Mouse (Mus musculus) Muller cell, postnatal 12 days (primary cell): ENCODE measurements around the gene Hoxa6.

Source experiments
- DNase-seq: peaks from one replicate; pipeline ENCODE4 v3.0.0-alpha.2; 2015; ENCODE audit errors: inconsistent ontology term

Hoxa6 gene

DNA sequence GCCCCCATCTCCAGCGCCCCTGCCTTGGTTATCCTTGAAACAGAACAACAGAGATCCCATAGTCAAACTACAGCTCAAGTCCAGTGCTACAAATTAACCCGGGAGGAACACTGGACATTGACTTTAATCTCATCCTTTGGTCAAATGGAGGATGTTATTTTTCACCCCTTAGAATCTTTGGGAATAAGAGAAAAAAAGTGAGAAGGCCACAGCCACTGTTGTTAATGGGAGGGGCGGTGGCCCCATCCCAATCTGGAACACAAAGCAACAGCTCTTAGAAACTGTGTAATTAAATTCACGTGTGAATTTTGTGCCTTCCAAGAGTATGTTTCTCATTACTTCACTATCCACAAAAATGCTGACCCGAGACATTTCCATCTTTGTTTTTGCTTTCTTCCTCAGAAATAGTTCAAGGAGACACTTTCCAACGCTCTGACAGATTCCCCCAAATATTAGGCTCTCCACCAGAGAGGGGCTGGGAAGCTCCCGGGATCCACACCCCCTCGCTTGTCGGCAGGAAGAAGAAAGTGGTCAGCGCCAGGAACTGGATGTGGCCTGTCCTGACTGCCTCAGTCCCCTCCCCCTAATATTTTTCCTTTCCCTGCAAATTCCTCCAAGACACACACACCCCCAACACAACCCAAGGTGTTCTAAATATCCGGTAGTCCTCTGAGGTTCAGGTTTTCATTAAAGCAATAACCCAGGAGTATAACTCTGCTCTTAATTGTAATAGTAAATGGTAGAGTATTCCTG, 19.1 kb upstream of the Hoxa6 start:
- DNase-seq = no peak

DNA sequence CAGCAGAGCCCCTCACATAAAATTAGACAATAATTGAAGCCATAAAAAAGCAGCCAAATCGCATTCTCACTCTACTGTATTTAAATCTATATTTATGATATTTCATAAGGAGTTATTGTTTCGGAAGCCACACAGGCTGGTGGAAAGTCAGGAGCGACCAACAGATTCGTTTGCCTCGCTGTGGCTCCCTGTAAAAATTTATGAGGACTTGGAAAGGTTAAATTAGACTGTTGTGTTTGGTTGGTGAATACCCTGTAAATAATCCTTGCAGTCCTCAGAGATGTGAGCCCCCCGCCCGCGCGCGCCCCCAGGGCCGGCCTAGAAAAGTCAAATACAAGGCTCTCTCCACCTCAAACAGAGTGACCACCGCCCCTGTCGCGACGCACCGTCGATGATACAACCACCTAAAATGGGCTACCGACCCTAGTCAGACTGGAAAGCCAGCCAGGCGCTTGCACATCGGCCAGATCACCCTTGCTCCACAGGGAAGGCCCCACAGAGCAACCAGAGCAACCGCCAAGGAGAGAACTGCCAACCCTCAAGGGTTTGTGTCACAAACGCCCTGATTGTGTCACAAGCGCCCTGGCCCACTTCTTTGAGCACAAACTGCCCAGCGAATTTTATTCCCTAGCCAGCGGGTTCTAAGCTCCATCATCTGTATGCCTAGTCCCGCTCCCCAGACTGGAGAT, 18.2 kb upstream of the Hoxa6 start:
- DNase-seq = no peak

DNA sequence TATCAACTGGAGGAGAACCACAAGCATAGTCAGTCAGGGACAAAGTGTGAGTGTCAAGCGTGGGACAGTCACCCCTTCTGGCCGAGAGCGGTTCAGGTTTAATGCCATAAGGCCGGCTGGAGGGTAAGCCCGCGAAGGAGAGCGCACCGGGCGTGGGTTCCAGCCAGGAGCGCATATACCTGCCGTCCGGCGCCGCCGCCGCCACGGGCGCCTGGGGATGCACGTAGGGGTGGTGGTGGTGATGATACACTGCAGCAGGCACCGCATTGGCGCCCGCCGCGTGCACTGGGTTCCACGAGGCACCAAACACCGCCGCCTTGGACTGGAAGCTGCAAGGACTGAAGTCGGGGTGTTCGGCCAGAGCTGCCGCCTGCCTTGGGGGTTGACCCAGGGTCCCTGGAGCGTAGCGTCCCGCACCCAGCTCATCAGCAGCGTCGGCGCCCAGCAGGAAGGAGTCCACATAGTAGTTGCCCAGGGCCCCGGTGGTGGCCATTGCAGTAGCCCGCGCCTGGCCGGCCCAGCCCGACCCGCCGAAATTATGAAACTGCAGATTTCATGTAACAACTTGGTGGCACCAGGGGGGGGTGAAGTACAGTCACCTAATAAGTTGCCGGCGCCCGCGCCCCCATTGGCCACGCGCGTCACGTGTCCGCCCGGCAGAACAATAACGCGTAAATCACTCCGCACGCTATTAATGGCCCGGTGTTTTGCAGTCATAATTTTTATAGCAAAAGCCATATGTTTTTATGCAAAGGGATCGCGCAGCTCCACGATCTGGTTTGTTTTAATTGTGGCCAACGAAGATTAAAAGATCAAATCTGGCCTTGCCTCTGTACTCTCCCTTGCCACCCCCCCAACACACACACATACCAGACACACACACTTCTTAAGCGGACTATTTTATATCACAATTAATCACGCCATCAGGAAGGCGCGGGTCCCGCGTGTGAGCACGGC, 17.4 kb upstream of the Hoxa6 start:
- no peak for DNase-seq

DNA sequence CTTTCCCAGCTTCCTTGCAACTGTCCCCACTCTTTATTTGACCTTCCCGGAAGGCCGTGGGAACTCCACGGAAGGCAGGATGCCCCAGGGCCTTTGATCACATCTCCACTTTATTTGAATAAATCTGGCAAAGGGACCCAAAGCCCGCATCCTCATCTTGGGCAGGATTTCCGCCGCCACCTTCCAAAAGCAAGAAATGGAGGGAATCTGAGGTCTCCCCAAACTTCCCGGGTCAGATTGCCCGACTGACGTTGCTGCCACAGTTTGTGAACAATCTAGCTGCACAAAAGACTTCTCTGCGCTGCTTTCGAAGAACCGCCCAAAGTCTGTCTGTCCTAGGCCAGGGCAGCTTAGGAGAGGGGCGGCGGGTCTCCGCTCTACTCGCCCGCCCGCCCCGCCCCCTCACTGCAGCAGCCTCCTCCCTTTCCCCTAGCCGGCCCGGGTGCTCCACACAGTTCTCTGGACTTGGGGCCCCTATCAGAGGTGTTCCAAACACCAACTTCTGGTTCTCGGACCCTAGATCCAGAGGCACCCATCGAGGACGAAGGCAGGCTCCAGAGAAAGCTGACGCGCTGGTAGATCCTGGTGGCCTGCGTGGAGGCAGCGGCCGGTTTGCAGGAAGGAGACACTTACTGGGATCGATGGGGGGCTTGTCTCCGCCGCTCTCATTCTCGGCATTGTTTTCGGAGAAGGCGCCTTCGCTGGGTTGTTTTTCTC, 16.5 kb upstream of the Hoxa6 start:
- DNase-seq = no peak

DNA sequence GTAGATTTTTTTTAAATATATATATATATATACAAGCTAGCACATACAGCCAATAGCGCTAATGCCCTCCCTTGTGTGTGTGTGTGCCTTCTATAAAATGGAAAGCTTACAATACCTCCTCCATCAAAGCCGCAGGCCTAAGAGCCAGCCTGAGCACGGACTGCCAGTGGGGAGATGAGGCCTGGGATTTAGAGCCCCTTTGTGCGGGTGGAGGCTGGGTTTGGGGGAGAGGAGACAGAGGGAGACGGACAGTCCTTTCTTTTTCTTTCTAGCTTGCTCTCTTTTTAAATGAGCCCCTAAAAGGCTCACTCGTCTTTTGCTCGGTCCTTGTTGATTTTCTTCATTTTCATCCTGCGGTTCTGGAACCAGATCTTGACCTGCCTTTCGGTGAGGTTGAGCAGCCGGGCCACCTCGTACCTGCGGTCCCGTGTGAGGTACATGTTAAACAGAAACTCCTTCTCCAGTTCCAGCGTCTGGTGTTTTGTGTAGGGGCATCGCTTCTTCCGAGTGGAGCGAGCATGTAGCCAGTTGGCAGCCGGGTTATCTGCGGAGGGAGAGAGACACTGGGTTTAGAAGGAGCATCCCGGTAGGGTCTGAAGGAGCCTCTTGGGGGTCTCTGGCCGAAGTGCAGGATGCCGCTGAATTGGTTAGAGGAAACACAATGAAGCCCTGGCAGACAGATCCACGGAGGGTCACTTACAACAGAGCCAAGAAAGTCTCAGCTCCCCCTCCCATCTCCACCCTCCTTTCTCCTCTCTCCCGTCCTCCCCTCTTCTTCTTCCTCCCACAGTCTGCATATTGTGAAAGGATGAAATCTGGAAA, 15.6 kb upstream of the Hoxa6 start:
- DNase-seq = no peak

DNA sequence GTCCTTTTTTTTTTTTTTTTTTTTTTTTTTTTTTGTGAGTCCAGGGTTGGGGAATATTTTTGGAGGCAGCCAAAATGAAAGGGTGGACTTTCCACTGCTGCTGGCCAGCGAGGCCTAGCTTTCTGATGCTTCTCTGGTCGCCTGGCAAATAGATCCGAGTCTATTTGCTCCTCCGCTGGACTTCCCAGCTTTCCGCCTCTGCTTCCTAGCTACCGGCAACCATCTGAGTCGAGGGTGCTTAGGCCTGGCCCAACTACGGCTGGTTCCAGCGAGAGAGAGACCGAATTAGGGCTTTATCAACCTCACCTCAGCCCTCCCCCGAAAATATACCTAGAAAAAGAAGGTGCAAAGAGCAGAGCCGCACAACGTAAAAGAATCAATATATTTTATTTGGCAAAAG, 14.2 kb upstream of the Hoxa6 start:
- no peak for DNase-seq

DNA sequence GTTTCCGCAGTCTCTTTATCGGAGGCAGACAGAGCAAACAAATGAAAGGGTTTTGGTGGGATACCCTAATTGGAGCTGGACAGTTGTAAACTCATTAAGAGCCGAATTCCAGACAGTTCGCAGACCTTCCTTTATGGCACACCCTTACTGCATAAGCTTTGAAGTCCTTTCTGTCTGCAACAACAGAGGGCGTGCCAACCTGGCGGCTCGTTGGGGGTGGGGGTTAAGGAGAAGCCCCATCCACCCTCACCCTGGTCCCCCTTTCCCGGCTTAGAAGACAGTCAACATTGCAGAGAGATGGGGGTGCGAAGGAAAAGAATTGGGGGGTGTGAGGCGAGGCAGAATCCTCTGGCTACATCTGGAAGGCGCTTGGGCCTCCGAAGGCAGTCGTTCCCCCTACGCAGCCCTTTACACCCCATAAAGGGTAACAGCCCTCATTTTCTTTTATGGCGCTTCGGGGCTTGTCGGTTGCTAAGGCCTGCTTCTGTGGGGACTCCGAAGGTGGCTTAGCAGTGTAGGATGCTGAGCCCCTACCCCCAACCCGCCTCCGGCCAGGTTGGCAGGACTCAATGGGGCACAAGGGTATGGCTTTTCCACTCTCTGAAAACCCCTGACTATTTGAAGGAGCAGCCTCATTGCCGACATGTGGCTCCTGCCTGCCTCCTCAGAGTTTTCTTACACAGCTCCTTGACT, 13.6 kb upstream of the Hoxa6 start:
- DNase-seq = no peak

DNA sequence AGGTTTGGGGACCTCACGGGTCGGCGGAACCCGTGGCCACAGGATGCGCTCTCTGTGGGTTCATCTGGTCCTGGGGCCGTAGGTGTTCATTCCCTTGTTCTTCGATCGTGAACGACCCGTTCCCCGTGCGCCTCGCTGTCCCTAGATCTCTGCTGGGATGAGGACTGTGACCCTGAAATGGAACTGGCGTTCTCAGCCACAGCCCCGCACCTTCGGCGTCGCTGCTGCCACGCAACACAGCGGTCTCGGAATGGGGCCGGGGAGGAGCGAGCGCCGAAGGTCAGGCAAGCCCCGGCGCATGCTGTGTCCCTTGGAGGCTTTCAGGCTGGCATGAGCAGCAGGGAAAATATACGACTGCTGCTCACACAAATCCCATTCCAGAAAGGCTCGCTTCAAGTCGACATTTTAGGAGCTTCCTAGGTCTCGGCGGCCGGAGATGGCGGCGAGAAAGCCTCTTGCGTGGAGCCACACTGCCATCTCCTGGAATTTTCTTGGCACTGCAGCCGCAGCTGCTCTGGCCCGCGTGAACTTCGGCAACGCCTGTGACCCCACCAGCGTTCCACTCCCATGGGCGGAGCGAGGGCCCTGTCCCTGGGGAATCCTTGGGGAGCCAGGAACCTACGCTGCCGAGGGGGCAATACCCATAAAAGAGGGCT, 12.9 kb upstream of the Hoxa6 start, which contains the start of gene Hoxa7:
Gene Hoxa7, minus strand, starts transcription at position 518 of the 656 bp plus-strand sequence.
- peak; percentile 67 for DNase-seq

DNA sequence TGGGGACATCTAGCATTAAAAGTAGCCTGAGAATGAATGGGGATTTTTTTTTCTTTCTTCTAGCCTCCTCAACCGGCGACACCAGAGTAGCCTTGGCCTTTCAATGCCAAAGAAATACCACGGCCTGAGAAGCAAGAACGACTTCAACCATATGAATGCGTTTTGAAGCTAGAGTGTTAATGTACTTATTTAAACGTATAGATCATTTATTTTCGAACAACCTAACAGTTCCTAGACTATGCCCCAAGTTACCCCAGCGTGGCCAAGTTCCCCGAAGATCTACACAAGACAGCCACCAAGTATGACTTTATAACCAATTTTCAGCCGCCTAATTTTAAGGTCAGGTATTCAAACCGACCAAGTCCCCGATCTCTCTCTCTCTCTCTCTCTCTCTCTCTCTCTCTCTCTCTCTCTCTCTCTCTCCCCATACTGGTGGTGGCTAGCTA, 12.4 kb upstream of the Hoxa6 start:
- no peak for DNase-seq

DNA sequence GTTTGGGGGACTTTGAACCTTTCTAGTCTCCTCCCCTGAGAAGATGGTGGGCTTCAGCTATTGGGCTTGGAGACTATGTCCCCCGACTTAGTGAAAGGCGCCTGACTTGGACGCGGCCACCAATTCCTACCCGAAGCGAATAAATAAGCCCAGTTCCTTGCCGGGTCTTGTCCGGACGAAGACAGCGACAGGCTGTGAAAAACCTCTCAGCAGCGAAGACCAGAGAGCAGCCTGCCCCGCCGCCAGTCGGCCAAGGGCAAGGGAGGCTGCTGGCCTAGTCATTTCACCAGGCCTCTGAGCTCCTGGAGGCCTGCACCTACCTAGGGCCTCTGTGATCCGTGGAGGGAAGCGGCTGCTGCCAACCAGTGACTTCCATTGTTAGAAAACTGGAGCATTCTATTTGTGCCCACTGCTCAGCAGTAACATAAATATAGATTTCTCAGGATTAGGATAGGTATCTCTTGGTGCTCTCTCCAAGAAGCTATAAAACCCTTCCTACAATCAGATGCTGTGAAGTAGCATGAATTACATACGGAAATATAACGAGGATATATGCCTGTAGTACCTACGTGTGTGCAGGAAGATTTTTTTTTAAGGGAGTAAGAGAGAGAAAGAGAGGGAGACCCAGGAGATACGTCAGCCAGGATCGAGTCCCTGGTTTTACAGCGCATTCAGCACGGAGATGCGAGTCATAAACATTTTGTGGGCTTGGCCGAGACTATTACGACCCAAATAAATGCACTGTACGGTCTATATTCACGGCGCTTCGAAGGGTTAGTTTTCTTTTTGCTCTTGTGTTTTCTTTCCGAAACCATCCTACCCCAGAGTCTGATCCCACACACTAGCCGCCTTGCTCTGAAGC, 11.7 kb upstream of the Hoxa6 start:
- DNase-seq = no peak

DNA sequence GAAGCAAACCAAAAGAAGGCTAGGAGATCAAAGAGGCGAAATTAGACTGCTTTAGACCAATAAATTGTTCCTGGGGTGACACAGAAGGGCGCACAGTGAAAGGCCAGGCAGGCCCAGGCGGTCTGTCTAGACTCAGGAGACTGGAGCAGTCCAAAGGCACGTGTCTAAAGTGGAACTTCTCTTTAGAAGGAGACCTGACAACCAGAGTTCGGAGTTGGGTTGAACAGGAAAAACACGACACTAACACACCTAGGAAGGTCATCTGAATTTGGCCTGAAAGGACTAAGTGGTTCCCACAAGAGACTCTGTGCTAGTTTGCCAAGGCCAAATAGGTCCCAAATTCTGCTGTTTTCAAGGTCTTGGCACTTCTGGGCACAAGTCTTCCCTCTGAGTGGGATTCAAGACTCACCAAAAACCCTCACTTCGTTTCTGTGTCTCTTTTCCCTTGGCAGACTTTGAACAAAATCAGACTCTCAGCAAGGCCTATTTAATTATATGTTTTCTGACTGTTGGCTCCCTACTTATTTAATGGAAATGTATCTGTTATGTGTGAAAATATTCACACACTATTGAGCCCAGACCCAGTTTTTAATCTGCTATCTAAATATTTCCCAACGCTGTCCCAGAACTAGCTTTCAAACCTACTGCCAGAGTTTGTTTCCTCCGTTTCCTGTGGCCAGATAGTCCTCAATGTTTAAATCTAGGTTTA, 10.9 kb upstream of the Hoxa6 start:
- no peak for DNase-seq

DNA sequence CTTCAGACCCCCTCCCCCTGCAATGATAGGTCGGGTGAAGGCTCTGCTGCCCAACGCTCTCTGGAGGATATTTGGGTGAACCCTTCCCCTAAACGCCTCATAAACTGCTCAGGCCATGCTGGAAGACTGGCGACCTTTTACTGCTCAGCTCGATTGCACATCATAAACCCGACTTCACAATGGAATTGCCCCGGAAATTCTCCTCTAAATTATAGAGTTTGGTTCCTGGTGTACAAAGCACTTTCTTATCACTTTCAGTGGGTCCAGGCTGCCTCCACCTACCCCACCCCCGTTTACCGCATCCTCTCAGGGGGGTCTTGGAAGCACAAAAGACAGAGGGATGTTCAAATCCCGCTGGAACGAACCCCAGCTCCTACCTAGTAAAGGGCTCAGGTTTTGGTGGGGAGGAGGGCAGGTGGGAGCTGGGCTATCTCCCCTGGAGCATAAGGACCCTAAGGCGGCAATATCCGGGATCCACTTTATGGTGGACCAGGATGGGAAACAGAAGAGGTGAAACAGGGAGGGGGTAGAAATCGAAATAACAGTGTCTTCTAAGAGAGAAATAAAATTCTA, 10.2 kb upstream of the Hoxa6 start:
- no peak for DNase-seq

DNA sequence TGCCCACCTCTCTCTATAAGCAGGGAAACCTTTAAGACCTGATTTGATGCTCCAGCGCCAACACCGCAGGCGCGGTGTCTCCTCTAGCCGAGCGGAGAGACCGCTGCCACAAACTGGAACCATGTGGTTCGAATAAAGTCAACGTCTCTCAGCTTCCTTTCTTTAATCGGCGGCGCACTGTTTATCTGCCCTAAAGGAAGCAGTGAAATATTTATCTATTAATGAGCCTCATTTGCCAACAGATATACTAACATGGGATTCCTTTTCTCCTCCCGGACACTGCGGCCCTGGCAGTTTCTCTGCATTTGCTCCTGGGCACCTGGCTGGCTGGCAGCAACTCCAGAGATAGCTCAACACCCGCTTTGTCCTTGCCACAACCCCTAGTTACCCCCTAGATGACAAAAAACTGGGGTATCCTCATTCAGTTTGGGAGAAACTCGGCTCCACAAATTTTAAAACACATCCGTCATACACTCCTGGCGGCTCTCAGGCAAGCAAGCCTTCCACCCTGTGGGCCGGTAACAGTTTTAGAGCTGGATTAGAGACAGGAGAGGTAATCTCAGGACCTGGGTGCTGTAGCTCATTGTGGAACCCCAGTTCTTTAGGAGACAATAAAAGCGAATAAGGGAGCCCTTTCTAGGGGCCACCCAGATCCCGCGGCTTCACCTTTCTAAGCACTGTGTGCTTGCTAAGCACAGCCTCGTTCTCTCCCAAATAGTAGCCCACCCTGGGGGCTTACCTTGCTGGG, 9.5 kb upstream of the Hoxa6 start:
- DNase-seq = no peak

DNA sequence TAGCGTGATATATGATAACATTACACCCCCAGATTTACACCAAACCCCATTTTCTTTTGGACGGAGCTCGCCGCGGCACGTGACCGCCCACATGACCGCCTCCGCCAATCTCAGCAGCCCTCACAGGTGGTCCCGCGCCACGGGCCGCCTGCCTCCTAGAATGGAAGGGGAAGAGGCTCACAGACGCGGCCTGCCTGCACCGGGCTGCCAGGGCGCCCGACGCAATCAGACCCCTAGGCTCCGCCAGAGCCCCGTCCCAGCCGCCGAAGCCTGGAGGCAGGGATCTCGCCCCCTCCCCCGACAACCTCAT, 8.9 kb upstream of the Hoxa6 start:
- no peak for DNase-seq

DNA sequence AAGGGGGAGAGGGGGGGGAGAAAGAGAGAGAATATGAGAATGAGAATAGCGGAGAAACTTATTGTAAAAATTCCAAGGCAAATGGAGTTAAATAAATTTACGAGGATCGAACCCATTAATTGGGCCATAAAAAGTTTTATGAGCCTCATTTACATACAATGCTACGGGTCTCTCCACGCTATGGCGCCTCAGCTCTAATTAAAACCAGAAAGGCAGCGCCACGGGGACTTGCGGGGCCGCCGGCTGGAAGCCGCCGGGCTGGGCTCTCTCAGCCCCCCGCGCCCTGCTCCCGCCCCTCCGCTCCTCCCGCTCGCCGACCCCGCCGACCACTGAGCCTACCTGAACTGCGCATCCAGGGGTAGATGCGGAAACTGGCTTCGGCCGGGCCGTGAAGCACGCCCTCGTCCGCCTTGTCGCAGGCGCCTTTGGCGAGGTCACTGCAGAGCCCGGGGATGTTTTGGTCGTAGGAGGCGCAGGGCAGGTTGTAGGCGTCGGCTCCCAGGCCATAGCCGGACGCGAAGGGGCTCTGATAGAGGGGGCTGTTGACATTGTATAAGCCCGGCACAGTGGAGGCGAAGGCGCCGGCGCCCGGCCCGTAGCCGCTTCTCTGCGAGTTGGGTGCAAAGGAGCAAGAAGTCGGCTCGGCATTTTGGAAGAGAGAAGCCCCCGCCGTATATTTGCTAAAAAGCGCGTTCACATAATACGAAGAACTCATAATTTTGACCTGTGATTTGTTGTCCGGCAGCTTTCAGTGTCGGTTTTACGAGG, 8.4 kb upstream of the Hoxa6 start:
- DNase-seq = no peak
